Mouse (Mus musculus): ENCODE measurements at regions not wholly inside any gene's neighbourhood (a gene's known extent, or its start where the extent isn't known, plus 50 kb on each side); places are given as distances from the start of the nearest gene placed in this dataset.

- no peak for DNase-seq
These were observed 114.8 kb downstream of the Pcsk1 start for GRCm38 (mm10) chr13:75204417-75204816.

- no peak for DNase-seq
These were observed 134.3 kb downstream of the Pcsk1 start for GRCm38 (mm10) chr13:75223944-75224343.

GRCm38 (mm10) chr13:75225581-75226297, 136.1 kb downstream of the Pcsk1 start:
- no peak for DNase-seq

- peak; percentile 55 to 64 for DNase-seq
These were observed 138.1 kb downstream of the Pcsk1 start for GRCm38 (mm10) chr13:75227616-75228277.

GRCm38 (mm10) chr13:75236424-75236823, 146.8 kb downstream of the Pcsk1 start:
- DNase-seq = peak in 1 of 2 experiments; percentile 5
